Mouse (Mus musculus): ENCODE data around the gene Ube2k.

DNA sequence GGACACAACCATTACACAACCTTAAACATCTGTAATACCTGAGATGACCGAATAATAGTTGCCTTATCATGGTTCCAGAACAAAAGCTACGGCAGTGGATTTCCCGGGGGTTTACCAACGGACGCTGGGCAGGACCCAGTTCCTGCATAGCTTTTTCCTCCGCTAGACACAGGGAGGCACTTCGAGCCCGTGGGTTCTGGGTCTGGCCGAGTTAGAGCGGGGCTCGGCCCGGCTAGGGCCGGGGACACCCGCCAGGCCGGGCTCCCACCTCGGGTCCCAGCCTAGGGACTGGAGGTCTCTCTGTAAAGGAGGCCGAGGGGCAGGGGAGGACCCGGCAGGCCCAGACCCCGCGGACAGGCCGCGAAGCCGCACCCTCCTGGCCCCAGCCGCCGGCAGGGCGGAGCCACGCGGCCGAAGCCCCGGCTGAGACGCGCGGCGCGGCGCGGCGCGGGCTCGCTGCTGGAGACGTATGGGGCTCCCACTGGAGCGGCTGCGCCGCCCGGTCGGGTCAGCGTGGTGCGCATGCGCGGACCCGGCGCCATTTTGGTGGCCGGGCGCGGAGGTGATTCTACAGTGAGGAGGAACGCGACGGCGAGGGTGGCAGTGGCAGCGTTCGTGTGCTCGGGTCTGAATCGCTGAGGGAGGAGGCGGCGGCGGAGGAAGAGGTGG, at the start of gene Ube2k, which contains the start of gene Smim14:
- no peak; the same call in 1 of the 2 replicates for TF ChIP-seq CTCF (IDR thresholded peaks at IDR 0.05)
- TF ChIP-seq EP300 (IDR thresholded peaks at IDR 0.05): no peak
